Mouse (Mus musculus) layer of hippocampus, postnatal 10 days (tissue): ENCODE measurements around the gene Ptgfrn. TPM values are rescaled to one million over a fixed set of nuclear protein-coding genes. Genes with fewer than 3 reads are reported as not detected.

Source experiments
- DNase-seq, 2 experiments: peaks; one replicate each; pipeline ENCODE4 v3.0.0; 2021; ENCODE audit warnings: low spot score in 2 of 2
- long read RNA-seq: library from polyadenylated mRNA; stranded (forward); transcript quantifications from one replicate; pipeline ENCODE4 v2.0.0, GENCODE M21; 2023
- total RNA-seq, 2 experiments: library from RNA; stranded (reverse); gene quantifications; 2 replicates each; pipeline ENCODE4 v1.2.3; 2021

Gene Ptgfrn
- 10 to 100 TPM; 30.4 to 30.8 TPM for total RNA-seq
- long read RNA-seq, partial matches to known transcripts: 1 of 4 reads
- long read RNA-seq, other reads (novel, unspliced or antisense): 3 of 4 reads

GRCm38 (mm10) chr3:101110043-101110837, at the start of gene Ptgfrn:
Gene Ptgfrn (minus strand): TSS chr3:101110278.
- peak; percentile 46 to 67 for DNase-seq

GRCm38 (mm10) chr3:101159701-101160100, 49.6 kb upstream of the Ptgfrn start:
- DNase-seq: no peak

- DNase-seq: no peak
These were observed 44.0 kb upstream of the Ptgfrn start for GRCm38 (mm10) chr3:101154067-101154466.

- DNase-seq: no peak
These were observed 43.3 kb upstream of the Ptgfrn start for GRCm38 (mm10) chr3:101153341-101153740.

GRCm38 (mm10) chr3:101146126-101146772, 36.2 kb upstream of the Ptgfrn start:
- no peak for DNase-seq

GRCm38 (mm10) chr3:101145292-101146046, 35.4 kb upstream of the Ptgfrn start:
- peak in 1 of 2 experiments; percentile 25 for DNase-seq

GRCm38 (mm10) chr3:101144366-101144948, 34.4 kb upstream of the Ptgfrn start:
- DNase-seq: no peak

GRCm38 (mm10) chr3:101143465-101143864, 33.4 kb upstream of the Ptgfrn start:
- DNase-seq: no peak

GRCm38 (mm10) chr3:101141864-101142263, 31.8 kb upstream of the Ptgfrn start:
- peak in 1 of 2 experiments; percentile 31 for DNase-seq

- DNase-seq: no peak
These were observed 29.9 kb upstream of the Ptgfrn start for GRCm38 (mm10) chr3:101139958-101140357.

GRCm38 (mm10) chr3:101136483-101136882, 26.4 kb upstream of the Ptgfrn start:
- DNase-seq: no peak

- DNase-seq: no peak
These were observed 24.8 kb upstream of the Ptgfrn start for GRCm38 (mm10) chr3:101134861-101135260.

GRCm38 (mm10) chr3:101132981-101133380, 22.9 kb upstream of the Ptgfrn start:
- no peak for DNase-seq

- DNase-seq: no peak
These were observed 21.7 kb upstream of the Ptgfrn start for GRCm38 (mm10) chr3:101131772-101132171.

GRCm38 (mm10) chr3:101130526-101130925, 20.4 kb upstream of the Ptgfrn start:
- DNase-seq: no peak

GRCm38 (mm10) chr3:101129620-101130019, 19.5 kb upstream of the Ptgfrn start:
- DNase-seq: no peak

- DNase-seq: no peak
These were observed 19.0 kb upstream of the Ptgfrn start for GRCm38 (mm10) chr3:101129090-101129489.

- DNase-seq: no peak
These were observed 17.7 kb upstream of the Ptgfrn start for GRCm38 (mm10) chr3:101127766-101128165.

GRCm38 (mm10) chr3:101124716-101125115, 14.6 kb upstream of the Ptgfrn start:
- DNase-seq: no peak

GRCm38 (mm10) chr3:101122479-101122878, 12.4 kb upstream of the Ptgfrn start:
- DNase-seq: no peak

- no peak for DNase-seq
These were observed 7.7 kb upstream of the Ptgfrn start for GRCm38 (mm10) chr3:101117774-101118173.
